Mouse (Mus musculus) testis, adult 2 months (tissue): Measurements from ENCODE around the gene Kcnq1.

Experiments used
- CTCF ChIP-seq: fragments of 200-500 bp; IDR thresholded peaks from 2 replicates; pipeline ENCODE4 v1.5.1; 2012; ENCODE audit warnings: low read depth, mild to moderate bottlenecking, inconsistent platforms, low read length, moderate library complexity; ENCODE audit not compliant: control insufficient read depth, insufficient read depth, insufficient replicate concordance
- POLR2A ChIP-seq: fragments of 200-500 bp; IDR thresholded peaks from 2 replicates; pipeline ENCODE4 v1.6.1; 2012; ENCODE audit warnings: low read depth, mild to moderate bottlenecking, inconsistent platforms, low read length, moderate library complexity; ENCODE audit not compliant: control insufficient read depth

DNA sequence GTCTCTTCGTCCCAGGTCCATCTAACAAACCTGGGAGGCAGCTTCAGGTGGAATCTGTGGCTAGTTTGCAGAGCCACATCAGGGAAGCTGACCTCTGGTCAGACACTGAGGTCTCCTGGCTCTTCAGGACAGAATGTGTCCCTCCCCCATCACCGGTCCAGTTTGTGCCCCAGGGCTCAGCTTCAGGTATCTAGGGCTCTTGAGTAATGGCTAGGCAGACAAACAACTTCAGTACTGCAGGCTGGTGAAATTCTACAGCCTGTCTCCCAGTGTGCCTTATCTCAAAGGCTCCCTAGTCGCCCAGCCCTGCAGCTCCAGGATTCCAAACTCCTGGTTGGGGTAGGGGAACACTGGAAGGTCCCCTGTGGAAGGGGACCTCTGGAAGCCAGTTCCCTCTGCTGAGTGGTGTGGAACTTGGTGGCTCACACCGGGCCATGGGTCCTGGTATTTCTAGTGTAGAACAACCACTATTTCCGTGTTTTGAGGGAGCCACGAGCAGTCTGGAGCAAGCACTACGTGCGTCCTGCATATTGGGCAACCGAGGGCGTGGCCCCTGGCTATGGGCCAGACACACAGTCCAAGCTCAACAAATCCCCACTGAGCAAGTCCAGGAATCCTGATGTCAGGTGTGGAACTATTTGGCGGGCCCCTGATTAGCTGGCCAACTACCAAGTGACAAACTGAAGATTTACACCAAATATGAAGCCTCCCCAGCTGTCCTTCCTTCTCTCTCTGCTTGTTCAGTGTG is 207.6 kb downstream of the Kcnq1 start:
- no peak for TF ChIP-seq CTCF
- no peak for TF ChIP-seq POLR2A
